ENCODE assay signal across 8 mouse cellular contexts in genomic region chr3:79221296-79222191, GRCm38 (mm10).
A peak's percentile ranks its signal among the peaks of the same experiment; 100 is the strongest.
DNase-seq lines count a peak whose midpoint lies in the region; ATAC-seq and TF ChIP-seq lines count a peak whose summit lies in the region.

No protein-coding gene starts in this region.

- DNase-seq in thymus, adult 2 months: peak; percentile 63
- DNase-seq in thymus, adult 18-20 months: no peak
- peak; percentile 57 for DNase-seq in cerebellum, adult 11-12 months
- DNase-seq in forebrain, postnatal 0 days: peak; percentile 86
- peak; percentile 88 for DNase-seq in hindbrain, embryonic 14.5 days (ENCODE audit: low spot score)
- DNase-seq in layer of hippocampus, postnatal 14 days (ENCODE audit: low spot score in 2 of 2): peak; percentile 58 to 77
- DNase-seq in skeletal muscle tissue, adult 2 months (ENCODE audit: low read depth, low spot score): peak; percentile 49

- no peak overlapping the region for H3K4me3 ChIP-seq in thymus, adult 2 months (ENCODE audit: control insufficient read depth, insufficient read depth, low read length)
- H3K4me3 ChIP-seq in forebrain, postnatal 0 days (ENCODE audit: low read depth, low read length): no peak overlapping the region
- H3K4me3 ChIP-seq in hindbrain, embryonic 14.5 days (replicated peaks; ENCODE audit: low read length): no peak overlapping the region

- WGBS in thymus, adult 2 months: 58% methylated on average over 9 of the region's 9 CpGs
- WGBS in forebrain, postnatal 0 days: 35% methylated on average over 9 of the region's 9 CpGs
- 40% methylated on average over 9 of the region's 9 CpGs for WGBS in hindbrain, embryonic 14.5 days

- H3K27me3 ChIP-seq in thymus, adult 2 months (ENCODE audit: control insufficient read depth, insufficient read depth, low read length): no peaks in the 10 kb centered on the region
- no peaks in the 10 kb centered on the region for H3K27me3 ChIP-seq in forebrain, postnatal 0 days (ENCODE audit: insufficient read depth, low read length)
- no peaks in the 10 kb centered on the region for H3K27me3 ChIP-seq in hindbrain, embryonic 14.5 days (ENCODE audit: control insufficient read depth, insufficient read depth, low read length)

- H3K9me3 ChIP-seq in forebrain, postnatal 0 days (ENCODE audit: low read length): no peaks in the 10 kb centered on the region
- H3K9me3 ChIP-seq in hindbrain, embryonic 14.5 days (ENCODE audit: control insufficient read depth, low read length): no peaks in the 10 kb centered on the region

- peak; percentile 51 for ATAC-seq in forebrain, postnatal 0 days
- peak; percentile 71 for ATAC-seq in hindbrain, embryonic 14.5 days (ENCODE audit: low FRiP score)
- ATAC-seq in megakaryocyte-erythroid progenitor cell, adult 5-6 weeks (replicated peaks; ENCODE audit: low FRiP score, low TSS enrichment, poor library complexity, severe bottlenecking): peak; percentile 66

- no peaks in the 10 kb centered on the region for H3K36me3 ChIP-seq in thymus, adult 2 months (ENCODE audit: control insufficient read depth, insufficient read depth, low read length)
- no peaks in the 10 kb centered on the region for H3K36me3 ChIP-seq in forebrain, postnatal 0 days (ENCODE audit: insufficient read depth)
- no peaks in the 10 kb centered on the region for H3K36me3 ChIP-seq in hindbrain, embryonic 14.5 days (replicated peaks; ENCODE audit: control insufficient read depth, insufficient read depth)

- no peak overlapping the region for H3K27ac ChIP-seq in thymus, adult 2 months (ENCODE audit: control insufficient read depth, insufficient read depth, low read length)
- no peak overlapping the region for H3K27ac ChIP-seq in forebrain, postnatal 0 days (ENCODE audit: low read depth, low read length)
- no peak overlapping the region for H3K27ac ChIP-seq in hindbrain, embryonic 14.5 days

- no peak for TF ChIP-seq POLR2A in thymus, adult 2 months (IDR thresholded peaks at IDR 0.05; ENCODE audit: control insufficient read depth, extremely low read depth, insufficient read depth, low read length, poor library complexity)

- no peak for TF ChIP-seq CTCF in thymus, adult 2 months (IDR thresholded peaks at IDR 0.05; ENCODE audit: borderline replicate concordance, control insufficient read depth, extremely low read depth, insufficient read depth, low read length, poor library complexity)
- TF ChIP-seq CTCF in forebrain, postnatal 0 days (IDR thresholded peaks at IDR 0.05; ENCODE audit: low read depth): peak; percentile 82

- peaks cover 4% of the 10 kb centered on the region for H3K4me1 ChIP-seq in thymus, adult 2 months (replicated peaks; ENCODE audit: control insufficient read depth, insufficient read depth, low read length)
- peaks cover 3% of the 10 kb centered on the region; the same call in 1 of the 2 replicates for H3K4me1 ChIP-seq in forebrain, postnatal 0 days (ENCODE audit: insufficient read depth)
- peaks cover 14% of the 10 kb centered on the region for H3K4me1 ChIP-seq in hindbrain, embryonic 14.5 days (replicated peaks; ENCODE audit: control insufficient read depth, insufficient read depth, low read length)

- no peak overlapping the region for H3K9ac ChIP-seq in forebrain, postnatal 0 days
- H3K9ac ChIP-seq in hindbrain, embryonic 14.5 days: 0 out of 2 replicates have a peak overlapping the region, but pooled peaks have one; percentile 0

- H3K4me2 ChIP-seq in forebrain, postnatal 0 days (ENCODE audit: low read depth): no peak overlapping the region
- H3K4me2 ChIP-seq in hindbrain, embryonic 14.5 days (replicated peaks): no peak overlapping the region

Comparison
In these comparisons a context has a peak if more than half of its experiments do, and no peak if none do; other contexts are left out.
1. DNase-seq: peak in thymus, adult 2 months (single experiment), cerebellum, adult 11-12 months (single experiment), forebrain, postnatal 0 days (single experiment), hindbrain, embryonic 14.5 days (single experiment), layer of hippocampus, postnatal 14 days (2 of 2) and skeletal muscle tissue, adult 2 months (single experiment); none in thymus, adult 18-20 months (0 of 2).
2. Peak in every context shown above with its lines, with median percentiles within 50 percentile points of each other: ATAC-seq.